Mouse (Mus musculus): ENCODE measurements around the gene Plin1.
A peak's percentile ranks its signal among the peaks of the same experiment; 100 is the strongest.

Gene Plin1

GRCm38 (mm10) chr7:79732622-79733021 is at the start of gene Plin1:
Plin1 (minus strand) TSS chr7:79732903.
- DNase-seq (ENCODE audit: low spot score in 2 of 2) = no peak

- DNase-seq (ENCODE audit: low spot score in 2 of 2) = no peak
Measured at GRCm38 (mm10) chr7:79782516-79782855, 49.8 kb upstream of the Plin1 start.

GRCm38 (mm10) chr7:79781826-79782515 is 49.3 kb upstream of the Plin1 start:
- no peak for DNase-seq (ENCODE audit: low spot score in 2 of 2)

- peak; percentile 72 to 80 for DNase-seq (ENCODE audit: low spot score in 2 of 2)
Measured at GRCm38 (mm10) chr7:79780647-79781626, 48.2 kb upstream of the Plin1 start.

- DNase-seq (ENCODE audit: low spot score in 2 of 2) = peak; percentile 42 to 60
Measured at GRCm38 (mm10) chr7:79771561-79772512, 39.1 kb upstream of the Plin1 start.

- no peak for DNase-seq (ENCODE audit: low spot score in 2 of 2)
Measured at GRCm38 (mm10) chr7:79769664-79770063, 37.0 kb upstream of the Plin1 start.

- DNase-seq (ENCODE audit: low spot score in 2 of 2) = no peak
Measured at GRCm38 (mm10) chr7:79765991-79766390, 33.3 kb upstream of the Plin1 start.

GRCm38 (mm10) chr7:79762106-79762505 is 29.4 kb upstream of the Plin1 start:
- no peak for DNase-seq (ENCODE audit: low spot score in 2 of 2)

- DNase-seq (ENCODE audit: low spot score in 2 of 2) = no peak
Measured at GRCm38 (mm10) chr7:79761124-79761876, 28.6 kb upstream of the Plin1 start.

- DNase-seq (ENCODE audit: low spot score in 2 of 2) = no peak
Measured at GRCm38 (mm10) chr7:79759766-79760165, 27.1 kb upstream of the Plin1 start.

- no peak for DNase-seq (ENCODE audit: low spot score in 2 of 2)
Measured at GRCm38 (mm10) chr7:79758176-79758575, 25.5 kb upstream of the Plin1 start.

GRCm38 (mm10) chr7:79756334-79756733 is 23.6 kb upstream of the Plin1 start:
- DNase-seq (ENCODE audit: low spot score in 2 of 2) = no peak

GRCm38 (mm10) chr7:79749511-79749910 is 16.8 kb upstream of the Plin1 start:
- DNase-seq (ENCODE audit: low spot score in 2 of 2) = no peak

- no peak for DNase-seq (ENCODE audit: low spot score in 2 of 2)
Measured at GRCm38 (mm10) chr7:79747659-79748058, 15.0 kb upstream of the Plin1 start.

GRCm38 (mm10) chr7:79744585-79744984 is 11.9 kb upstream of the Plin1 start:
- DNase-seq (ENCODE audit: low spot score in 2 of 2) = no peak

GRCm38 (mm10) chr7:79744051-79744450 is 11.3 kb upstream of the Plin1 start:
- DNase-seq (ENCODE audit: low spot score in 2 of 2) = peak; percentile 22 to 39

GRCm38 (mm10) chr7:79742659-79743536 is 10.2 kb upstream of the Plin1 start, which contains the start of the genes Pex11a and Wdr93:
Pex11a (minus strand) TSS chr7:79743131.
Wdr93 (plus strand) TSS chr7:79743163.
- peak; percentile 65 to 81 for DNase-seq (ENCODE audit: low spot score in 2 of 2)

GRCm38 (mm10) chr7:79742277-79742658 is 9.6 kb upstream of the Plin1 start:
- DNase-seq (ENCODE audit: low spot score in 2 of 2) = no peak

GRCm38 (mm10) chr7:79740279-79740678 is 7.6 kb upstream of the Plin1 start:
- DNase-seq (ENCODE audit: low spot score in 2 of 2) = no peak

- no peak for DNase-seq (ENCODE audit: low spot score in 2 of 2)
Measured at GRCm38 (mm10) chr7:79738913-79739312, 6.2 kb upstream of the Plin1 start.

Data from frontal cortex, postnatal 36 days (tissue).